Mouse (Mus musculus) erythroblast, embryonic 14.5 days (primary cell): ENCODE measurements at regions not wholly inside any gene's neighbourhood (a gene's known extent, or its start where the extent isn't known, plus 50 kb on each side); places are given as distances from the start of the nearest gene placed in this dataset.

Experiments
- H3K27me3 ChIP-seq: 2 replicates; pipeline ENCODE4 v1.6.1; 2012; ENCODE audit warnings: inconsistent platforms; ENCODE audit not compliant: control insufficient read depth
- H3K36me3 ChIP-seq: 2 replicates; pipeline ENCODE4 v1.6.1; 2012; ENCODE audit warnings: mild to moderate bottlenecking, inconsistent platforms; ENCODE audit not compliant: control insufficient read depth
- H3K4me1 ChIP-seq: 2 replicates; pipeline ENCODE4 v1.6.1; 2012; ENCODE audit warnings: inconsistent platforms; ENCODE audit not compliant: control insufficient read depth
- H3K4me3 ChIP-seq: replicated peaks from 2 replicates; pipeline ENCODE3; 2012; ENCODE audit warnings: moderate library complexity, mild to moderate bottlenecking, inconsistent platforms
- H3K9me3 ChIP-seq: 2 replicates; pipeline ENCODE4 v1.6.1; 2012; ENCODE audit warnings: low read length, inconsistent platforms, mixed read lengths; ENCODE audit not compliant: control insufficient read depth
- GATA1 ChIP-seq: IDR thresholded peaks from 2 replicates; pipeline ENCODE4 v1.6.1; 2012; ENCODE audit warnings: low read length, inconsistent platforms, mixed read lengths
- TAL1 ChIP-seq: IDR thresholded peaks from 3 replicates; pipeline ENCODE4 v1.6.1; 2012; ENCODE audit warnings: low read length, inconsistent platforms, mixed read lengths

DNA sequence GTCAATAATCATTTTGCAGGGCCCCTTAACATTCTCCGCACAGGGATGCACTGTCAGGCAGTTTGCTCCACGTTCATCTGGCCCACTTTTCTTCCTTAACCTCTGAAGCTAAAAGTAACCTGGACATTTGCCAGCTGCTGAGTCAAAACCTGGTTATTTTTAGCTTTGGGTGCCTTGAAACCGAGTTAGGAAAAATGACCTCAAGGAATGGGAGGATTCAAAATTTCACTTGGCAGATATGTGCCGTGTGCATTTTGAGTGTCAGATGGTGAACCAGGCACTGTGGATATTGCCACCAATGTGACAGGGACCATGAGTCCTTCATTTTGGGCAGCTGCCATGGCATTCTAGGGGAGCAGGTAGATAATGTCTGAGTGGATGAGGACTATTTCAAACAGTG, 387.8 kb downstream of the Slc4a3 start:
- Histone ChIP-seq H3K9me3 (no peaks in the 10 kb centered on the region), H3K27me3 (no peaks in the 10 kb centered on the region), H3K4me1 (no peaks in the 10 kb centered on the region), H3K4me3 (no peak overlapping the region), H3K36me3 (no peaks in the 10 kb centered on the region)
- no peak for TF ChIP-seq GATA1

DNA sequence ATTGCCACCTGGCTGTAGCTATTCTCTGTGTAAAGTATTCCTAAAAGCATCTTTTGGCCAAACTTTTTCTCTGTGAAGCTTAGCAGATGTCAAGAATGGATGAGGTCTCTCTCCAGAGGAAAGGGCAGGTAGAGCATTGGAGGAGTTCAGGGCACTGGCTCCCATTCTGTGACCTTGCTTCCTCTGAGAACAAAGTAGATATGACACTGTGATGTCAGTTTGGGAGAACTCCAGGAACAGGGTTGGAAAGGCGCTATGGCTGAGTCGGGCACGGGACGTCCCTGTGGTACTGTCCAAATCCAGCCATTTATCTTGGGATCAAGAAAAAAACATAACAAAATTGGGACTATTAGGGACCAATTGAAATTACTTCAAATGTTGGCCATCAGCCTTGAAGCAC, 388.7 kb downstream of the Slc4a3 start:
- no peaks in the 10 kb centered on the region for H3K36me3 ChIP-seq
- no peaks in the 10 kb centered on the region for H3K27me3 ChIP-seq
- TF ChIP-seq GATA1 (no peak), TAL1 (no peak)
- no peaks in the 10 kb centered on the region; the same call in 1 of the 2 replicates for H3K9me3 ChIP-seq
- no peaks in the 10 kb centered on the region for H3K4me1 ChIP-seq
- H3K4me3 ChIP-seq, result no peak overlapping the region

DNA sequence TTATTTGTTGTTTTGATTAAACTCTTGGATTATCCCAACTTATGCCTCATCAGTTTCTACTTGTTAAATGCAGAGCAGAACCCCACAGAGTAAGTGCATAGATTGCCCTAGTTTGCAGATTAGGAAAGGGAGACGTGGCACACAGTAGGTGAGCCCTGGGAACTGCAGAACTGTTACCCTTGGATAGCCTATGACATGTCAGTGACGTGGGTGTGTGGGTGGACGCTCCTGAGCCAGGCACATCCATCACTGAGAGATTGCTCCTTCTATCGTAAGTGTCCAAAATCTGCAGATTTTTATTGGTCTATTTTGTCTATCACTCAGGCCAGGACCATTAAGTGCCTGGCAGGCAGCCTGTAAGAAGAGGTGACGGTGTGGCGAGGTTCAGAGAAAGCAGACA, 389.8 kb downstream of the Slc4a3 start:
- Histone ChIP-seq H3K36me3 (no peaks in the 10 kb centered on the region), H3K4me1 (no peaks in the 10 kb centered on the region), H3K4me3 (no peak overlapping the region), H3K9me3 (no peaks in the 10 kb centered on the region; the same call in 1 of the 2 replicates), H3K27me3 (no peaks in the 10 kb centered on the region)
- no peak for TF ChIP-seq TAL1
- no peak for TF ChIP-seq GATA1

DNA sequence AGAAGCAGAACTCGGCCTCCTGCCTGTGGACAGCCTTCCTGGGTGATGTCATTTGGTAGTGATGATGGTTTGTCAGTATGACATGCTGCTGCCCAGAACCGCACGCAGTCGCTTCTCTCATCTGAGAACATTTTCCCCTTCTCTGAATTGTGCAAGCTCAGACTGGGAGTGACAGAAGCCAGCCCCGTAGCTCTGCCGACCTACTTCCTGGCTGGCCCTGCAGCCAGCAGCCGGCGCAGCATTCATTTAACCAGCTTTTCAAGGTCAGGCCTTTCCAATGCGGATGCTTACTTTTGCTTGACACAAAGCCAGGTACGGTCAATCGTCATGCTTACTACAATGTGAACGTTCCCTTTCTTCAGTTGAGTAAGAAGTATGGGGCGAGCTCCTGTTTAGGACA, 390.5 kb downstream of the Slc4a3 start:
- Histone ChIP-seq H3K9me3 (no peaks in the 10 kb centered on the region; the same call in 1 of the 2 replicates), H3K4me1 (no peaks in the 10 kb centered on the region), H3K27me3 (no peaks in the 10 kb centered on the region), H3K36me3 (no peaks in the 10 kb centered on the region), H3K4me3 (no peak overlapping the region)
- TF ChIP-seq TAL1 (no peak), GATA1 (no peak)

DNA sequence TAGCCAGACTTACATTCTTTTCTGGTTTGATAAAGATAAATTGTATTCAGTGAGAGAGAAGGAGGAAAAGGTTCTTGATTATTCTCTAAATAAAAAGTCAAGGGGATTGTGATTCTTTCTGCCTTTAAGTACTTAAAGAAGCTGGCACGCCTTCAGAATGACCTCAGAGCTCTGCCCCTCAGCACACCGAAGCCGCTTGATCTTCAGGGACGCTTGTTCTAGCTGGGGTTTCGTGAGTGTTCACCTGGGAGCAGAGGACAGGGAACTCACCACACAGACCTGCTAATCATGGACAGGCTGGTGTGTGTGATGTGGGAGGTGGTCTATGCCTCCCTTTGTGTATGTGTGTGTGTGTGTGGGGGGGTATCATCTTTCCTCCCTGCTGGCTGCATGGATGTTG, 391.3 kb downstream of the Slc4a3 start:
- no peaks in the 10 kb centered on the region for H3K27me3 ChIP-seq
- no peaks in the 10 kb centered on the region for H3K36me3 ChIP-seq
- TF ChIP-seq GATA1 (no peak), TAL1 (no peak)
- no peaks in the 10 kb centered on the region for H3K4me1 ChIP-seq
- no peak overlapping the region for H3K4me3 ChIP-seq
- H3K9me3 ChIP-seq, result no peaks in the 10 kb centered on the region; the same call in 1 of the 2 replicates

DNA sequence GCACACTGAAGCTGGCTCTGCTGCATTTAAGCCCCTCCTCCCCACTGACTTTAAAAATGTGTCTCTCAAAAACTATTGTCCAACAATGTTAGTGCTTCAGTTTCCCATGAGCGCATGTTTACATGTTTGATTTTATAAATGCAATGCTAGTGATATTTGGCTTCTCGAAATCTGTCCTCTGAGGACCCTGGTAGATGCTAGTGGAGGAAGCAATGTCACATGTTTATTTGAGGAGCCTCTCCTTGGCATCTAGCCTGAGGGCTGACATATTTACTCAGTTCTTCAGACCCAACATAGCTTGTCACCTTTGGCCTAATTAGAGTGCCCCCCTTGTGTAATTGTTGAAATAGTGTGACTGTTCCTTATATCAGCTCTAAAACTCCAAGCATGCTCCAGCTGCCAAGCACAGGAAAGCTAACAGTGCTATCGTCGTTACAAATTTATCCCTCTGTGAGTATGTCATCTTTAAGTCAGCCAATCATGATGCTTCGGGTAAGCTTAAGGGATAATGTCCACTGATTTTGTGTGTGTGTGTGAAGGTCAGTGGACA, 400.3 kb downstream of the Slc4a3 start:
- Histone ChIP-seq H3K4me3 (no peak overlapping the region), H3K9me3 (no peaks in the 10 kb centered on the region; the same call in 1 of the 2 replicates), H3K4me1 (no peaks in the 10 kb centered on the region; the same call in 1 of the 2 replicates), H3K36me3 (no peaks in the 10 kb centered on the region), H3K27me3 (no peaks in the 10 kb centered on the region)
- TF ChIP-seq TAL1 (no peak), GATA1 (no peak)

DNA sequence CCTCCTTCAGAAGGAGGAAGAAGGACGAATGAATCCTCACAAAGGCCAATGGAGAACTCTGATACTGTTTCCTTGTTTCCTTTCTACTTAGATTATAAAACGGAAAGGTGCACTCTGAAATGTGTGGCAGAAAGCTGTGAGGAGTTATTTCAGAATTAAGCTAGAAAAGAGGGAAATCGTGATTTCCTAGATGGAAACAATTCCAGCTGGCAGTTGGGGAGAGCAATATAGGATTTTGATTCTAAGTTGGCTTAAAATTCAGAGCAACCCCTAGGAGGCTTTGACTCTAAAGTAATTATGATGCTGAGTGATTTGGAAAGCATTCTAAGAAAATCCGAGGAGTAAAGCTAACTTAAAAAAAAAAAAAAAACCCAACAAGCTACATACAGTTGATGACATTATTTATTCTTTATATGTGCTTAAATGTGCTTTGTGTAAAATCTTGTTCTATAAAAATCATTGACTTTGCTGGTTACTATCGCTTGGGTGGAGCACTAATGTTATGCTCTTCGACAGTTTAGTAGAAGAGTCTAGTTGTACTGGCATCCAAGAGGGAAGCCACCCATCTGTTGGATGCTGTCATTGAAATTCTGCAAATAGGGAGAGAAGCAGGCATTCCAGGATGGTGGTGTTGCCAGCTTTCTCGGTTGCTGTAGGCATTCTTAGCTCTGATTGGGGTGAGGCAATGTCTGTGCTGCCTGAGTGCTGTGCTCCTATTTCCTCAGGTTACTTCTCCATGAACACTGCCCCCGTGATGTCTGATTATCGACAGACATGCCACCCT, 432.3 kb downstream of the Slc4a3 start:
- Histone ChIP-seq H3K4me1 (no peaks in the 10 kb centered on the region), H3K4me3 (no peak overlapping the region), H3K9me3 (peaks cover 6% of the 10 kb centered on the region; the same call in 1 of the 2 replicates), H3K27me3 (no peaks in the 10 kb centered on the region), H3K36me3 (no peaks in the 10 kb centered on the region)
- TF ChIP-seq GATA1 (no peak), TAL1 (no peak)

DNA sequence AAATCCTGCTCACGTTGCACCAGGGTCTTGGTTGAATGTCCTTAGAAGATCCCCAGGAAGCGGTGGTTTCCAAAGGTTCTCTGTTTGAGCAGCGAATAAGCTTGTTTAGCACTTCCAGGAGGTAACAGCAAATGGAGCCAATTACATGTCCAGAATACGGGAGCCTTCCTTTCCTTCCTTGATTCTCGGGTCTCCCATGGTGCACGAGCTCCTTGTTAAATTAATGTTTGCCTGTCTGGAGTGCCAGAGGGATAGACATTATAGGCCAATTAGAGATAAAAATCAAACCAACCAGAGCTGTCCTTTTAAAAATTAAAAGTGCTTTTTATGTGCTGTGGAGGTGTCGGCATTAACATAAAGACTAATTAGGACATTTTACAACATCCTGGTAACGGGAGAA, 437.0 kb downstream of the Slc4a3 start:
- no peaks in the 10 kb centered on the region for H3K36me3 ChIP-seq
- no peaks in the 10 kb centered on the region for H3K27me3 ChIP-seq
- TF ChIP-seq TAL1 (no peak), GATA1 (no peak)
- no peaks in the 10 kb centered on the region for H3K4me1 ChIP-seq
- H3K9me3 ChIP-seq, result peaks cover 6% of the 10 kb centered on the region; the same call in 1 of the 2 replicates
- H3K4me3 ChIP-seq, result no peak overlapping the region

DNA sequence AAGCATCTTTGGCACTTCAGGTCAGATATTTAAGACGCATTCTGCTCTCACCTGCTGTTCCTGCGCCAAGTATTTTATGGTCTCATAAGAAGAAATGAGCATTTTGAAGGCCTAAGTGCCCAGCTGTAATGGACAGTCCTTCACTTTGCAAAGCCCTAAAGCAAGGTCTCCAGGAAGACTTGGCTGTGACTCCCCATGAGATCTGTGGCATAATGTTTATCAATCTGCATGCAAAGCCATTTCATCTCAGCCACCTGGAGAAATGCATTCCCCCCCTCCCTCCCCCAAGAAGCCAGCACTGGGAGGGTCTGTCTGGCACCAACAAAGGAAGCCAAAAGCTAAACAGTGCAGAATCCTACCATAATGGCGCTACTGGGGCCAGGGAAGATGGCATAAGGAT, 437.4 kb downstream of the Slc4a3 start:
- TF ChIP-seq GATA1 (no peak), TAL1 (no peak)
- H3K9me3 ChIP-seq, result peaks cover 6% of the 10 kb centered on the region; the same call in 1 of the 2 replicates
- no peak overlapping the region for H3K4me3 ChIP-seq

More for the DNA sequence above, 437.4 kb downstream of the Slc4a3 start:
- H3K4me1 ChIP-seq, result no peaks in the 10 kb centered on the region
- no peaks in the 10 kb centered on the region for H3K36me3 ChIP-seq
- H3K27me3 ChIP-seq, result no peaks in the 10 kb centered on the region
